Mouse (Mus musculus): ENCODE measurements around the gene Stxbp3.
"Not testable (repeated sequence)": the region's sequence is repeated elsewhere in the genome, so short reads cannot be mapped to it uniquely, and the experiment has no call there.

The Stxbp3 gene

GRCm38 (mm10) chr3:108856386-108857123, 16.2 kb upstream of the Stxbp3 start:
- DNase-seq (ENCODE audit: low spot score): no peak

GRCm38 (mm10) chr3:108855864-108856263, 15.5 kb upstream of the Stxbp3 start:
- no peak for DNase-seq (ENCODE audit: low spot score)

DNA sequence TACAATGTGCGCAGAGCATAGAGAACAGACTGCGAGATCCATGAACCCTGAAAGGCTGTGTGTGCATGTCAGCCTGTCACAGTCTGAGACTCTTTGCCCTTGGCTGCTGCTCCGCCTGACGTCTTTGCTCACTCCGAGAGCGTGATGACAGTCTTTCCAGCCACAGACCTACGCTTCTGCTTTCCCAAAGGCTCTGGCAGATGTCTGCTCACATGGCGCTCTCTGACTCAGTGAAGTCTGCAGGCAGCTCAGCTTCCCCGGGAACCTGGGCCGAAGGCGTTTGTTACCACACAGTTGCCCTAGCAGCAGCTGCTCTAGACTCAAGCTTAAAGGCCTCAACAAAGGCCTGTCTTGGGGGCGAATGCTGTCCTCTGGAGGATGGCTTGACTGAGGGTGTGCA, 15.0 kb upstream of the Stxbp3 start:
- peak; percentile 85 for DNase-seq (ENCODE audit: low spot score)

GRCm38 (mm10) chr3:108853266-108853665, 12.9 kb upstream of the Stxbp3 start:
- no peak for DNase-seq (ENCODE audit: low spot score)

GRCm38 (mm10) chr3:108851996-108852697, 11.8 kb upstream of the Stxbp3 start:
- DNase-seq (ENCODE audit: low spot score): no peak

DNA sequence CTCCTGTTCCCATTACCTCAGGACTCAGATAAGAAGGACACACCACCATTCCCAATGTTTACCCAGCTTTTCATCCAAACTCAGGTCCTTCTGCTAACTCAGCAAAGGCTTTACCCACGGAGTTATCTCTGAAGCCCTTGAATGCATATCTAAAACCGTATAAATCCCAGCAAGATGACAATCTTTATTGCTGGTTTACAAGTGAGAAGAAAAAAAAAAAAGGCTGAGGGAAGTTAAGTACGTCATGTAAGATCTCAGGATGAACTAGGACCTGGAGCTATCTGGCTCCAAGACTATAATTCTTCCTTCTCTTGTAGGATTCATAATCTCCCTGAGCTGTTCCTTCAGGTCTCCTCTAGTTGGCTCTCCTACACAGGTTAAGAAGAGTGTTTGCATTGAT, 11.2 kb upstream of the Stxbp3 start:
- no peak for DNase-seq (ENCODE audit: low spot score)

DNA sequence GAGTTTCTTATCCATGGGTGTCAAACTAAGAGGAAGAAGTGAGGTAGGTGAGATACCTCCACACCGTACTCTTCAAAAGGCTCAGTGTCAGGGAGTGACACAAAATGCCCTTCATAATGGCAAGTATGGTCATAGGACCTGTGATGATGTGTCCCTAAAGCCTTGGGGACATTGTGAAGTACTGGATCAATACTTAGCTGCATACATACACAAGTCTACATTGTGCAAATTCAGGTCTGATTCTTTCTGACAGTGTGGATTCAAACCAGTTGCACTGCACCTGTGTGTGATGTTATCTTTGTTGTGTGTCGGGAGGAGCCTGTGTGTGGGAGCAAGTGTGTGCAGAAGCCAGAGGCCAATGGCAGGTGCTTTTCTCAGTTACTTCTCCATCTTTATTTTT, 10.7 kb upstream of the Stxbp3 start:
- DNase-seq (ENCODE audit: low spot score): no peak

GRCm38 (mm10) chr3:108850506-108850905, 10.2 kb upstream of the Stxbp3 start:
- DNase-seq (ENCODE audit: low spot score): no peak

DNA sequence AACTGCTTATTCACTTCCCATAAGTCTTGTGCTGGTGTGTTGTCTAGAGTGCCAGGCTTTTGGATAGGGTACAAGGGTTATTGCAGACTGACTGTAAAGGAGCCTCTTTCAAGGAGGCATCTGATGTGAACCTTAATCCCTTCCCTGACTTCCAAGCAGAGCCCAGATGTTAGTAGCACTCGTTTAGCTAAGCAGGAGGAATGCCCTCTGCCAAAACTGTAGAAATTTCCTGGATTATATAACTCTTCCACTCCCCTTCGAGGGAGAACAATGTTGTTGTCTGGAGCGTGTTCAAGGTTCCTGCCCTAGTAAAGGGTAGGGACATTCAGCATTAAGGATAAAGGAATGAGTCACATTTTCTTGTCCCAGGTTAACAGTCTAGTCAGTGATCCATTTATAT, 6.3 kb upstream of the Stxbp3 start:
- DNase-seq (ENCODE audit: low spot score): no peak

GRCm38 (mm10) chr3:108844521-108844920, 4.2 kb upstream of the Stxbp3 start:
- no peak for DNase-seq (ENCODE audit: low spot score)

GRCm38 (mm10) chr3:108844026-108844425, 3.7 kb upstream of the Stxbp3 start:
- no peak for DNase-seq (ENCODE audit: low spot score)

GRCm38 (mm10) chr3:108840716-108841054, 359 bp upstream of the Stxbp3 start:
- DNase-seq (ENCODE audit: low spot score): no peak

DNA sequence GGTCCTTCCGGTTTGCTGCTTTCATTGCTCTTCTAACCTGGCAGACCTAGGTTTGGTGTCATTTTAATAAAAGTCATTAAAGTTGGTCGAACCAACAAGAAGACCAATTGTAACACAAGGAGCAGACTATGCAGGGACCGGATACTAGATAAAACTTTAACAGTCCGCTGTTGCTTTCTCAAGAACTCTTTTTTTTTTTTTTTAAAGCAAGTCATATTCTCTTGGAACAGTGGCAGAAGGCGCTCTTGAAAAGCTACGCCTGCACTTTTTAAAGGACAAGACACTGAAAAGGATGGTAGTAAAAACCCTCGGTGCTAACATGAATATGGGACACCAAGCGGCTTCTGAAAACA, 703 bp downstream of the Stxbp3 start:
- DNase-seq (ENCODE audit: low spot score): no peak

DNA sequence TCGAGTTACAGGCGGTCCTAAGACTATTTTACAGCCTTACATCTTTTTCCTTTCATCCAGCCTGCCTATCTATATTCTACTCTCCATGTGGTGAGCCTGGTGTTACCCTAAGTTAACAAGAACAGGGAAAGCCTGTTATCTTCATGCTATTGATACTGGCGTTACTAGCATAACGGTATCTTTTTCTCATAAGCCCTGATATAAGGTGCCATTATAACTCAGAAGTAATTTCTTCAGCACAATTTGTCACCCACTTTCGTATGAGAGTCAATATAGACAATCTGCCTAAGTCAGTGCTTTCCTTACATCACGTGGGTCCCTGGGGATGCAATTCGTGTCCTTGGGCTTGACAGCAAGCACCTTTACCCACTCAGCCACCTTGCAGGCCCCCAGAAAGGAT, 1.3 kb downstream of the Stxbp3 start:
- no peak for DNase-seq (ENCODE audit: low spot score)

DNA sequence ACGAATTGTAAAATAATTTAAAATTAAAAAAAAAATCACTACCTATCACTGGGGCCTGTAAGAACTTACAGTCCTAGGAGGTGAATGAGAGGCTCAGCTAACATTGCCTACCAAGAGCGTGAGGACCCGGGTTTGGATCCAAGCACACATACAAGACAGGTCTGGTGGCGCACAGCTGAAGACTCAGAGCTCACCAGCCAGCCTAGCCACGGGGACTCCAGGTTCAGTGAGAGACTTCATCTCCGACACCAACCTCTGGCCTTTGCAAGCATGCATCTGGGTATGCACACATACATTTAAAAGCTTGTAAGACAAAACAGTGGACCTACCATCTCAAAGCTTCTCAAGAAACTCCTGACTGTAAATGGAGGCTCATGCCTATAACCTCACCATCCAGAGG, 3.4 kb downstream of the Stxbp3 start:
- no peak for DNase-seq (ENCODE audit: low spot score)

GRCm38 (mm10) chr3:108833717-108834116, 6.6 kb downstream of the Stxbp3 start:
- DNase-seq (ENCODE audit: low spot score): not testable (repeated sequence)

DNA sequence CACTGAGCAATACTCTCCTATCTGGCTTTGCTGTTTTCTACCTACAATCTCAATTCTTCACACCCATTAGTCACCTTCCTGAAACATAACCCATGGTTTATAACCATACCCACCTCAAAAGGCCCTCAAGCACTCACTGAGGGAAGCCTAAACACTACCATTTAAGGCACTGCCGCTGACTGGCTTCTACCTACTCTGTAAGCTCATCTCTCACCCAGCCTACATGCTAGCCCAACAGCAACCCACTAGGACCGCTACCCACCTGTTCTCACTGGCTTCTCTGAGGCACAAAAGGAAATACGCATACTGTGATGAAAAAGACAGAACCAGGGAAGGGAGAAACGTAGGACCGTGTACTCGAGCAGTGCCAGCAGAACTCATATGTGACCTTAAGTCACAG, 8.6 kb downstream of the Stxbp3 start:
- no peak for DNase-seq (ENCODE audit: low spot score)

DNA sequence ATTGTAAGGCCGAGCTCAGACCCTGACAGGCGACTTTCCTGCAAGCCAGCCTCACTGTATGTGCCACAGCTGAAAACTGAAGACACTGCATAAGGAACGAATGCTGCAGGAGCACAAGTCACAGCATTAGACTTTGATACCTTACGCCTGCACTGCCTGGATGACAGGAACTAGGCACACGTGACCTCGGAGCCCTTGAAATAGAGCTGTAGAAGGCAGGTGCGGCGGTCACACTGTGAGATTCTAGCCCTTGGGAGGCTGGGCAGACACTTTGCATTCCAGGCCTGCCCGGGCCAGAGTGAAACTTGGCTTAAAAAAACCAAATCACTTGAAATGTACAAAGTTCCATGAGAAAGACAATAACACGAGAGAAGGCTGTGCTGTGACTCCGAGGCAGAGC, 9.8 kb downstream of the Stxbp3 start:
- DNase-seq (ENCODE audit: low spot score): no peak

DNA sequence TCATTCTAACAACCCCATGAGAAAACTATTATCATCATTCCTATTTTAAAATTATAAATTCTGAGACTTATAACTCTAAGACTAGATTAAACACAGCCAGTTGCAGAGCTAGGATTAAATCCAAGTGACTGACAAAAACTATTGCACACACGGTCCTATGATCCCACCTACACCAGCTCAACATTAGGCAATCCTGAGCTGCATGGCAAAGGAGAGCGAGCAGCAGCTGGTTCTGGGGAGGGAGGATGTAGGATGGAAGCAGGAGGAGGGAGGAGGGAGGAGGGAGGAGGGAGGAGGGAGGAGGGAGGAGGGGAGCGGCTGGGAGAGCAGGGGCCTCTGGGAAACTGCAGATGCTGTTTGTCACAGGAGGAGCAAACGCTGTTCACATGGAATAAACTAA, 24.7 kb downstream of the Stxbp3 start:
- no peak for DNase-seq (ENCODE audit: low spot score)

DNA sequence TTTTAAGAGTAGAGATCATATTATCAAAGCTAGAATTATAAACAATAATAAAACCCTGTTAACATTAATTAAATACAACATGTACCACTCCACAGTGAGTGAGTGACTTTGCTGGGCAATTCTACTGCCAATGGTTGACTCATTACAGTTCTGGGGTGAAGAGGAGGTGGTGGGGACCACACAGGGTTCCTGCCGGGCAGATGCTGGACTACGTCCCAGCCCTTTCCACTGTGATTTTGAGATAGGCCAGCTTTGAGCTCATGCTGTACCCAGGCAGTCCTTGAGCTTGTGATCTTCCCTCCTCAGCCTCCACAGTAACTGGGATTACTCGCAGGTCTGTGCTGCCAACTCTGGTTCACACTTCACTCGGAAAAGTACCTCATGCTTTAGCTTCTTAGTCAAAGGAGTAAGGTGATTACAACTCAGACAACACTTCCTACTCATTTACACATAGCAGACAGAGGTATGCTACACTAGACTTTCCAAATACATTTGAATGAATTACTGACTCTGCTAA, 29.5 kb downstream of the Stxbp3 start:
- DNase-seq (ENCODE audit: low spot score): no peak

GRCm38 (mm10) chr3:108805622-108806021, 34.7 kb downstream of the Stxbp3 start:
- DNase-seq (ENCODE audit: low spot score): no peak

- no peak for DNase-seq (ENCODE audit: low spot score)
These were observed 42.0 kb downstream of the Stxbp3 start for GRCm38 (mm10) chr3:108798375-108798774.

DNA sequence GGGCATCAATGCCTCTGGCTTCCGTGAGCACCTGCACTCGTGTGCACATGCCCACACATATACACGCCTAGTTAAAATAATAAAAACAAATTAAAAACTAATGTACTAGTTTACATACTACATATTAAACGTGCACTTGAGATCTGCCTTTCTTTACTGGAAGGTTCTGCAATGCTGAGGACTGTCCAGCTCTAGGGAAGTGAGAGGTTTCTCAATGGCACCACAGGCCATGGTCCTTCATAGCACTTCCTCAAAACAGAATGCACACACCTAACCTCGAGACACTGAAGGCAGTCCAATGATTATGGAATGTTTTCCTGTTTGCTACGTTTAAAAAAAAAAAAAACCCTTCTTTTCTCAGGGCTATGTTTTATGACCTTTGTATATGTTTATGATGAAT, 42.6 kb downstream of the Stxbp3 start:
- no peak for DNase-seq (ENCODE audit: low spot score)

DNA sequence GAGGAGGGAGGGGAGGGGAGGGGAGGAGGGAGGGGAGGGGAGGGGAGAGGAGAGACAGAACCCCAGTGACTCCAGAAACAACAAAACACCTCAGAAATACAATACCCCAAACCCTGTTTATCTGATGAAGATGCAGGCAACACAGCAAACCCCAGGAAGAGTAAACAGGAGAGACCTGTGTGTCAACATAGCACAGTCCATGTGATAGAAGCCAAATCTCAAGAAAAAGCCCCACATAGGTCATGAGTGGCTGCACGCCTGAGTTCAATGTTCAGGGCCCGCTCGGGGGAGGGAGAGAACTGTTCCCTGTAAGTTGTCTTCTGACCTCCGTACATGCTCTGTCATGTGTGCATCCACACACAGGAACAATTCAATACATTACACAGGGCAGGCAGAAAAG, 43.9 kb downstream of the Stxbp3 start:
- DNase-seq (ENCODE audit: low spot score): no peak

All from left cerebral cortex, adult 11 months (tissue).